Mouse (Mus musculus) G1E (cell line): ENCODE data around the gene Spns2.

Experiments
- CTCF ChIP-seq: IDR thresholded peaks from 2 replicates; pipeline ENCODE4 v1.5.1; 2012; ENCODE audit warnings: low read depth, low read length, inconsistent platforms, mixed read lengths
- TAL1 ChIP-seq: conservative IDR thresholded peaks from 2 replicates; pipeline ENCODE4 v1.6.1; 2012; ENCODE audit warnings: low read depth, low read length, inconsistent platforms, mixed read lengths

GRCm38 (mm10) chr11:72434963-72435693 lies 54.6 kb downstream of the Spns2 start, which contains the start of gene Ggt6:
- no peak for TF ChIP-seq CTCF
- no peak for TF ChIP-seq TAL1
